Mouse (Mus musculus): ENCODE data around the gene Aifm2.
A peak's percentile ranks its signal among the peaks of the same experiment; 100 is the strongest.

Aifm2 gene

DNA sequence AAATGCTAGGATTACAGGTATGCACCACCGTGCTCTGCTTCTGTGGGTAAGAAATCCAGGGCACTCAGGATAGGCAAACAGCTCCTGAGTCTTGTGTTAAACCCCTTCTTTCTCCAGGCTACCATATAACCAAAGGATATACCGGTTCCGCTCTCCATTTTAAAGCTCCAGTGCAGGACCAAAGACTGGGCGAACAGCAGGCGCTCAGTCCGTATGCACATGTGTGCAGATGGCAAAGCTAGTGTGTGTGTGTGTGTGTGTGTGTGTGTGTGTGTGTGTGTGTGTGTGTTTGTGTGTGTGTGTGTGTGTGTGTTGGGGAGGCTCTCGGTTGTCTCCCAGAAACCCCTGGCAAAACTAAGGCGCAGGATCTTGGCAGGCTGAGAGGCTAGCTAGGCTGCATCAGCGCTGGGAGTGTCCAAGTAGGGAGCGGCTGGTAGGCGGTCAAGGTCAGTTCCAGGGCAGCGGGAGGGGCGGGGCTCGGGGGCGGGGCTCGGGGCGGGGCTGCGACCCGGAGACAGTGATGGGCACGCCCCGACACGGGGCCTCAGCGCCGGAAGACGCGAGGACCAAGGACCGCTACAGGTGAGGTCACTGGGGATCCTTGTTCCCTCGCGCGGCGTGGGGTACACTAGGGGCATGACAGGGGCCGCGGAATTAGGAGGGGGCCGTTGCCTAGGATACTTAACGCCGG, at the start of gene Aifm2:
Gene Aifm2 (plus strand): TSS at position 493 of the 691 bp plus-strand sequence.
- no peak for DNase-seq (ENCODE audit: low spot score in 2 of 2)

DNA sequence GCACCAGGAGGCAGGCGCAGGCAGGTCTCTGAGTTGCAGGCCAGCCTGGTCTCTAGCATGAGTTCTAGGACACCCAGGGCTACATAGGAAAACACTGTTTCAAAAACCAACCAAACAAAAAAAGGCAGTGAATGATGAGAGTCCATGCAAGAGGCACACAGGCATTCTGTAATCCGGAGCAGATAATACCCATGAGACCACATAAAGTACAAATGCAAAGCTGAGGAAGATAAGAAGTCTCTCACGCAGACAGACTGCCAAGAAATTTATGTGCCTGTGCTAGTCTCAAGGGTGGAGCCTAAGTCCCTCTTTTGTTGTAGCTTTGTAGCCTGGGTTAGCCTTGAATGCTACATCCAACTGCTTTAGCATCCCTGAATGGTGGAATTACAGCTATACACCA, 49.4 kb upstream of the Aifm2 start:
- no peak for DNase-seq (ENCODE audit: low spot score in 2 of 2)

DNA sequence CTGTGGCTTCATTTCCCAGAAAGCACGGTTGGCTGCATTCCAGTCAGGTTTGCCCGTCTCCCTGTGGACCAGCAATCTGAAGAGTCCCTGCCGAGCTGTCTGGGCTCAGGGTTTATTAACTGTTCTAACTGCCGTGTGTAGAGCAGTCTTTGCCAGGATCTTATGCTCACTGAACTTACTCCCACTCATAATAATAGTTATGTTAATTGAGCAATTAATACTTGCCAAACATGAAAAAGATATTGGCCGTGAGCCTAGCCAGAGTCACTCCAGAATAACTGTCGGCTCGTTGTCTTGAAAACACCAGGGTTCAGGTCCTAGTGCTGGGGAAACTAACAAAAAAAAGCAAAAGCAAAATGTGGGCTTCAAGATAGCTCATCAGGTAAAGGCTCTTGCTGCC, 45.8 kb upstream of the Aifm2 start:
- no peak for DNase-seq (ENCODE audit: low spot score in 2 of 2)

DNA sequence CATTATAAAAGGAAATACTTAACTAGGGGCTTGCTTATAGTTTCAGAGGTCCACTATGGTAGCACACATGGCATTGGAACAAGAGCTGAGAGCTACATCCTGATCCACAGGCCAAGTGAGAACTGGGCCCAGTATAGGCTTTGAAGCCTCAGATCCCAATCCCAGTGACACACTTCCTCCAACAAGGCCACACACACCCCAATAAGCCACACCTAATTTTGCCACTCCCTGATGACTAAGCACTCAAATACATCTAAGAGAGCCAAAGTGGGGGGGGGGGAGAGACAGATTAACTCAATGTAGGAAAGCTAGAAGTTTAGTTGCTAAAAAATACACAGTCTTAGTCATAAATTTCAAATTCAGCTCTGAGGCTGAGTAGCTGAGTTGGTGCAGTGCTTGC, 45.2 kb upstream of the Aifm2 start:
- DNase-seq (ENCODE audit: low spot score in 2 of 2), result no peak

DNA sequence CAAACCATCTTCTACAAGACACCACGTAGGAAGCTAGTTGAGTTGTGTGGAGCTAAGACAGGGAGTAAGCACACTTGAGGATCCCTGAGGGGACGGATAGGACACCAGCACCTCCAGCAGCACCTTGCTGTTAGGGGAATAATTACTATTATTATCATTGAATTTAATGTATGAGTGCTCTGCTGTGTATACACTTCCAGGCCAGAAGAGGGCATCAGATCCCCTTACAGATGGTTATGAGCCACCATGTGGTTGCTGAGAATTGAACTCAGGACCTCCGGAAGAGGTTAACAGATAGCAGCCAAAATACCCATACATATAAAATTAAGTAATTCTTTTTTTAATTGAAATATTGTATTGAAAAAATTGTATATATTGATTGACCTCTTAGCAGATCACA, 44.3 kb upstream of the Aifm2 start:
- DNase-seq (ENCODE audit: low spot score in 2 of 2), result no peak

DNA sequence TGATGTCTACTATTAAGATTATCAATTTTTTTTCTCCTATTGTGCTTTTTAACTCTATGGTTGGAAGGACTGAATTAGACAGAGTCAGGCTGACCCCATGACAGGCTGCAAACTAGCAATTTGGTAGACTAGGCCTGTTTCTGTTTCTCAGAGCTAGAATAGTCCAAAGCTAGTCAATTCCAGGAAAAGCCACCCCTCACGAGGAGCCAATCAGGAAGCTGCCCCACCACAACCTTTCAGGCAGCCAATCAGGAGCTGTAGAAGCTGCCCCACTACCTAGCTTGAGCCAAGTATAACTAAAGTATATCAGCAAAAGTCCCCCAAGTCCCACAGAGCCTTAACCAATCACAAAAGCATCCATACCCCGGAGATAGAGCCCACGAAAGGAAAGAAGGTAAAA, 39.1 kb upstream of the Aifm2 start:
- no peak for DNase-seq (ENCODE audit: low spot score in 2 of 2)

DNA sequence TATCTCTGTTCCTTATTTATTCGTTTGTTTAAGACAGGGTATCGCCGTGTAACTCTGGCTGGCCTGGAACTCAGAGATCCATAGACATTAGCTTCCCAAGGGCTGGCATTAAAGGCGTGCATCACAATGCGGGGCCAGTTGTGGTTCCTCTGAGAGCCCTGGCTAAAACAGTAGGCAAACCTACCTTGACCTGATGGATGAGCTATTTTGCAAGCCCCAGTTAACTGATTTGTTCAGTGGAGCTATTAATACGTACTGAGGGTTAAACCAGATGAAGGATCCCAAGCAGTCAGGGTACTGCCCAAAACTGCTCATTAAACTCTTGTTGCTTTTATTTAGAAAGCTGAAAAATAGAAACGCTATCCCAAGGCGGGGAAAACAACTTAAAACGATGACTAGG, 35.5 kb upstream of the Aifm2 start:
- DNase-seq (ENCODE audit: low spot score in 2 of 2), result no peak

DNA sequence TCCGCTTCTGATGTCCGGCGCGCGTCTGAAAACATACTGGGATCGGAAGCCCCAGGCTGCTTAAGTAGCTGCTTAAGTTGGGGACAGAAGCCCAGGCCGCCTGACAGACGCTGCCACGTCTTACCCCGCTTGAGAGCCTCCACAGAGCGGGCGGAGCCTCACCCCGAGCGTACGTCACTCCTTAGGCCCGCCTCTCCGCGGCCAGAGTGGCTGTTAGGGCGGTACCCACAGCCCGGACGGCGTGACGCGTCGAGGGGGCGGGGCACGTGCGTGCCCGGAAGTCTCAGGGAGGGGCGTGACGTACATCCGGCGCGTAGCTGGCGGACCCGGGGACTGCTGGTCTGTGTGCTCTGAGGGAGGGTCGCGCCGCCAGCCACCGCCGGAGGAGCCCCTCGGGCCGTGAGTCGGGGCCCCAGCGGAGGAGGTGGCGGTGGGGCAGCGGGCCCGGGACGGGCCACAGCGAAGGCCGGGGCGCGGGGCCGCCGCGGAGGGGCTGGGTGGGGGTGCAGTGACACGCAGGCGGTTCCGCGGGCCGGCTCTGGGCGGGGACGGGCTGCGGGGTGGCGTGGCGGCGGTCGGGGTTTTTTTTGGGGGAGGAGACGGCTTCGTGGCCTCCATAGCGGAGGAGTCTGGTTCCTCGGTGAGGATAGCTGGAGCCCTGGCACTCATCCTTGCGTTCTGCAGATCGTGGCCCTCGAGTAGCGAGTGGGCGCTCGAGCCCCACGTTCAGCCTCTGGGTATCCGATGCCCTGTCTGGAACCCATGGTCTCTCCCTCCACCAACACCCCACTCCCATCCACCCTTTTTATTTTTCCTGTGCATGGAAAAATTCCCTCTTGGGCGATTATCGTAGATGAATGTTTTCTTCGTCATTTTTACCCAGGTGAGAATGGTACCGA, 34.8 kb upstream of the Aifm2 start, which contains the start of gene Sar1a:
Gene Sar1a (plus strand): TSS at position 285 of the 899 bp plus-strand sequence.
- DNase-seq (ENCODE audit: low spot score in 2 of 2), result peak; percentile 96 to 99

DNA sequence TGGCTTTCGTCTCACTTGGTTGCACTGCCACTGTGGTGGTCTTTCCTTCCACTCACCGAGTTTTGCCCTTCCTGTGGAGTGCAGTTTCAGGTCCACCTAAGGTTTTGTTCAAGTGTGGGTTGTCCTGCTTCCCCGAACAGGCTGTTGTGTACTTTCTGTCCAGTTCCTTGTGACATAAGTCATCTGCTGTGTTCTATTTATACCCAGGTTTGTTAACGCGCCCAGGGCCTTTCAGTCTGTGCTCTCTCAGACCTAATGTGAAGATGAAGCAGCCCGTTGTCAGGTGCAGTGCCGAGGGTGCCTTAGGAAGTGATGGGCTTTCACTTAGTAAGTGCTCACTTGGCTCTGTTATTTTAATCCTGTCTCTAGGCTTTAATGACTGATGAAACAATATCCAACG, 25.7 kb upstream of the Aifm2 start:
- DNase-seq (ENCODE audit: low spot score in 2 of 2), result no peak

DNA sequence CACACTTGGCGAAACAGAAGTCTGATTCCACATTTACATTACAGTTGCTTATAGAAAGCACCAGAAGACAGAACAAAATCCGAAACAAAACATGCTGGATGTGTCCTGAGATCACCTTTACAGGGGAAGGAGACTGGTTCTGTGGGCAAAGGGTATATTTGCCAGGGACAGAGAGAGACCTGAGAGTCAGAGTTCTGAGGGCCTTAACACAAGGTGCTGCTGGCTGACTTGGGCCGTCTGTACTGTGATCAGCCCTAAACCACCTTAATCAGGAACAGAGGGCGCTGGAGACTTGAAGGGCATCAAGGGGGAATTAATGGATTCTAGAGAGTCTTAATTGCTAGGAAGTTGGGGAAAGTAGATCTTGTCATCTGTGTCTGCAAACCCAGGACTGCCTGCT, 21.5 kb upstream of the Aifm2 start:
- DNase-seq (ENCODE audit: low spot score in 2 of 2), result no peak

DNA sequence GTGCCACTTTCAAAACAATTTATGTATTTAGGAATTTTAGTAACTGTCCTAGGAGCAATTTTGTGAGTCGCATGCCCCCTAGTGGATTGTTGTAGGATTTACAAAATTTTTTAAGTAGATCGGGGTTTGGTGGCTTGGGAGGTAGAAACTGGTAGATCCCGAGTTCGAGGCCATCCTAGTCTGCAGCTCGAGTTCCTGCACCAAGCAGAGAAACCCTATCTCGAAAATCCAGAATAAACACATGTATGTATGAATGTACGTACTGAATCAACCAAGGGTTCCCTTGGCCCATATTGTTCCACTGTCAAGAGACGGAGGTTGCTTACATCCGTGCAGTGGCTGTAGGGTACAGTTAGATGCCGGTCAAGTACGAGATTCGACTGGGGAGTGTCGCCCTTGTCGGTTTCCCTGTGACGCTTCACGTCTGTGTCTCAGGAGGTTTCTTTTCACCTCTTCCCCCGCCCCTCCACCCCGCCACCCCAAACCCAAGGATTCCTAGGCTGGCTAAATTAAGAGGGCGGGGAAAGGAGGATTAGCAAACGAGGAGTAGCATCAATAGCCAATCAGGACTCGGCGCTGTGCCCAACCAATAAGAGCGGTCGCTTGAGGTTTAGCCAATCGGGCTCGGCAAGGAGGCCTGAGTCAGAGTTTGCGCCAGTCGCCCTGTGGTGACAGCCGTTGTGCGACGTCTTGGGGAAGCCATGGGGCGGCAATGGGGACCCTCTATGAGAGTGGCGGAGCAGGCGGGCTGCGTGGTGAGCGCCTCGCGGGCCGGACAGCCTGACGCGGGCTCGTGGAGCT, 20.0 kb upstream of the Aifm2 start, which contains the start of gene Tysnd1:
Gene Tysnd1 (plus strand): TSS at position 645 of the 801 bp plus-strand sequence.
- peak; percentile 97 to 98 for DNase-seq (ENCODE audit: low spot score in 2 of 2)

DNA sequence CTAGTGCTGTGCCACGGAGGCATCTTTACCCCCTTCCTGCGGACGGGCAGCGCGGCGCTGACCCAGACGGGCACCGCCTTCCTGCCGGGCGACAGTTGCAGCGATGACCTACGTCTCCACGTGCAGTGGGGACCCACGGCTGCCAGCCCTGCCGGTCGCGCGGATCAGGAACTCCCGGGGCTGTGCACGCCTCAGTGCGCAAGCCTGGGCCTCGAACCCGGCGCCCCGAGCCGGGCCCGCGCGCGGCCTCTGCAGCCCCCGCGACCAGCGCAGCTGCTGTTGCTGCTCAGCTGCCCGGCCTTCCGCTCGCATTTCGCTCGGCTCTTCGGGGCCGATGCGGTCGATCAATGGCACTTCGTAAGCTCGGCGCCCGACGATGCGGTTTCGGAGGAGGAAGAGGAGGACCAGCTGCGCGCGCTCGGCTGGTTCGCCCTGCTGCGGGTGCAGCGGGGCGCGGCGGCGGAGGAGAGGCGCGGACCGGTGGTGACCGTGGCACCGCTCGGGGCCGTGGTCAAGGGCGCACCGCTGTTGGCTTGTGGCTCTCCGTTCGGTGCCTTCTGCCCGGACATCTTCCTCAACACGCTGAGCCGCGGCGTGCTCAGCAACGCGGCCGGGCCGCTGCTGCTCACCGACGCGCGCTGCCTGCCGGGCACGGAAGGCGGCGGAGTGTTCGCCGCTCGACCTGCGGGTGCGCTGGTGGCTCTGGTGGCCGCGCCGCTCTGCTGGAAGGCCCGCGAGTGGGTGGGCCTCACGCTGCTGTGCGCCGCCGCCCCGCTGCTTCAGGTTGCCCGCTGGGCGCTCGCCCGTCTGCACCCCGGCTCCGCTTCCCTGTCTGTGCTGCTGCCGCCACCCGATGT, 19.1 kb upstream of the Aifm2 start:
- DNase-seq (ENCODE audit: low spot score in 2 of 2), result no peak

DNA sequence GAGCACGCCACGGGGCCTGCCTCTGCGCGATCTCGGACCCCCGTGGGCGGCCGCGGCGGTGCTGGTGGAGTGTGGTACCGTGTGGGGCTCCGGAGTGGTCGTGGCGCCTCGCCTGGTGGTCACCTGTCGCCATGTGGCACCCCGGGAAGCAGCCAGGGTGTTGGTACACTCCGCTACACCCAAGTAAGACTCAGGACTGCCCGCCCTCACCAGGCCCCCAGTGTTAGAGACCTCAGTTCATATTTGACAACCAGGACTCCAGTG, 18.6 kb upstream of the Aifm2 start:
- DNase-seq (ENCODE audit: low spot score in 2 of 2), result no peak

DNA sequence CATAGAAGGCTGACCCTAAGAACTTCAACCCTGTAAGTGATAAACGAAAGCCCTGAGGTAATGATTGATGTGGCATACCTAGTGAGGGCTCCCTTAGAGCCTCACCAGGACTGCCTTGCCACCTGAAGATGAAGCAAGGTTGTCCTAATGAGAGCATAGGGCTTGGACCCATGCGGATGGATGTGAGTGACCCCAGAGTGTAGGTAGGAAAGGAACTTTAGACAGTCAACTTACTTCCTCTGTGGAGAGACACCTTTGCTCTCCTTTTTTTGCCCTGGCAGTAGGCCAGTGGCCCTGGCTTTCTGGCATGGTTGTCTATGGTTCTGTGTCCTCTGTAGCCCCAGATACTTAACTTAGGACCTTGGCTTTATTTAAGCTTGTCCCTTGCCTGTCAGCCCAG, 18.0 kb upstream of the Aifm2 start:
- DNase-seq (ENCODE audit: low spot score in 2 of 2), result no peak

DNA sequence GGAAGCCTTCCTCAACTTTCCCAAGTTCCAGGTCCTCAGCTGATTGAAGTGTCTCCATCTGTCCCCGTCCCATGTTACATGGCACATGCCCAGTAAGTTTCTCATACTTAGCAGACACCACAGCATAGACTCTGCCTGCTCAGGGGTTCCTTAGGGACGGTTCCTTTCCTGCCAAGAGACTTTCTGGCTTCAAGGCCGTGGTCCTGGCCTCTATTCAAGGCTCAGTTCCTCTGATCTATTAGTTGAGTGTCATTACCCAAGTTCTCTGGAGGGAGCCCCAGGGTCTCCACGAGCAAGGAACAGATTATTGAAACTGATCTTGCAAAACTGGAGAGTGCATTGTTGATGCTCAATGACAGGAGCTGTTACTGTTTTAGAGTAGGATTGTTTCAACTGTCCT, 10.4 kb upstream of the Aifm2 start:
- no peak for DNase-seq (ENCODE audit: low spot score in 2 of 2)

DNA sequence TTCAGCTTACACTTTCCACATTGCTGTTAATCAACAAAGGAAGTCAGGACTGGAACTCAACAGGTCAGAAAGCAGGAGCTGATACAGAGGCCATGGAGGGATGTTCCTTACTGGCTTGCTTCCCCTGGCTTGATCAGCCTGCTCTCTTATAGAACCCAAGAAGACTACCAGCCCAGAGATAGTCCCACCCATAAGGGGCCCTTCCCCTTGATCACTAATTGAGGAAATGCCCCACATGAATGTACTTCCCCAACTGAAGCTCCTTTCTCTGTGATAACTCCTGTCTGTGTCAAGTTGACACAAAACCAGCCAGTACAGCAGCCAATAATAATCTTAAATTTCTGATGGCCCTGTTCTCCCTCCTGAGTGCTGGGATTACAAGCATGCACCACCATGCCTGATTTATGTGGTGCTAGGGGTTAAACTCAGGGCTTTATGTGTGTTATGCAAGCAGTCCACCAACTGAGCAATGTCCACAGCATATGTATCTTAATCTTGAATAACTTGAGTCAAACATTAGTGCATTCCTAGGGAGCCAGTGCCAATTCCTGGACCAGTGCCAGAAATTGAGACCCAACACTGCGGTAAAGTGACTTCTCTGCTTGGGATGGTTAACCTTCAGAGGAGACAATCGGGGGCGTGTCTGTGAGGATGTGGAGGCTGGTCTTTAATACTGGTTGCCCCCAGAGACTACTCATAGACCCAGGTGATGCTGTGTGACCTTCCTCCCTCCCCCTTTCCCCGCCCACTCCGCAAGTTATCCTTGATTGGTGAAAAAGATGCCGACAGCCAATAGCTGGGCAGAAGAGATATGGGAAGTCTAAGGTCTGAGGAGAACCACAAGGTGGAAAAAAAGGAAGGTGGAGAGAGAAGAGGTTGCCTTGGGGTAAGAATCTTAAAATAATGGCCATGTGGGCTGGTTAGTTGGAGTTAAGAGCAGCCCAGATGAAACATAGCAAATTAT, 8.4 kb upstream of the Aifm2 start:
- no peak for DNase-seq (ENCODE audit: low spot score in 2 of 2)

DNA sequence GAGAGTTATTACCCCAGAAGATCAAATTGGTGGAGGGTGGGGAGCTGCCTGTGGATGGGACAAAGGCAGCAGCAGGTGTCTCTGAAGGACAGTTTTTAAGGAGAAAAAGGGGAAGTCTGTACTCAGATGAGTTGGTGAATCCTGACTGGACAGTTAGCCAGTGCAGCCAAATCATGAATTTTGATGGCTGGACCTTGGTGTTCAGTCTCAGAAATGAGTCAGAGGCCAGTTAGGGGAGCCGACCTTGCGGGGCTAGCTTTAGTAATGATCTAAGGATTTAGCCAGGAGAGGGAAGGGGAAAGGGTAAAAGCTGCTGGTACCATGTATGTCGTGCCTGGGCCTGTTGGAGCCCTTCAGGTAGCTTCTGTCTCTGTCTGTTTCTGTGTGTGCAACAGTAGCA, 1.5 kb upstream of the Aifm2 start:
- DNase-seq (ENCODE audit: low spot score in 2 of 2), result no peak

DNA sequence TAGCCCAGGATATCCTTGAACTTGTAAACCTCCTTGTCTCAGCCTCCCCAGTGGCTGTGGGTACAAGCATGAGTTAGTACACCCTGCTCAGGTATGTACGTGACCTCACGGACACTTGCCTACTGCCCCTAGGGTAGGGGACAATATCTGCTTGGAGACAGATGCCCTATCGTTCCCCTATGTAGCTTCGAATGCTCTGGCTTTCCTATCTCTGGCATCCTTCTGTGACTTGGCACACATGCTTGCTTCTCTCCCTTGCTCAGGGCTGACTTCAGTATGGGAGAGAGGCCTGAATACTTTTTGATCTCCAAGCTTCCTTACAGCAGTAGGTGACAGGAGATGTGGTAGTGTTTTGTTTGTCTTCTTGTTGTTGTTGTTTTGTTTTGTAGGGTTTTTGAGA, 917 bp upstream of the Aifm2 start:
- DNase-seq (ENCODE audit: low spot score in 2 of 2), result no peak

DNA sequence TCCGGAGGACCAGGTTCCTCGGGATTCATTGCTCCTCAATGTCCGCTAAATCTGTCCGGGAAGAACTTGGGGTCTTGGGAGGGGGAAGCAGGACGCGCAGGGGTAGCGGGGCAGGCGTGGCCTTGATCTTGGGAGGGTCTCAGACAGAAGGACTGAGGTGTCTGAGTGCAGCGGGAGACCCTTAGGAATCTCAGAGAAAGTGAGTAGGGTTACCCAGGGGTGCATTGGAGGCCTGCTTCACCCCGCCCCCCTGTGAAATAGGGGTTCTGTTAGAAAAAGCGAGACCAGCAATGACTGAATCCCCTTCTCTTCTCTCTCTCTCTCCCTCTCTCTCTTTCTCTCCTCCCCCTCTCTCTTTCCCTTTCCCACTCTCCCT, 387 bp downstream of the Aifm2 start:
- no peak for DNase-seq (ENCODE audit: low spot score in 2 of 2)
